Comparison of ENCODE assay signal across 23 mouse cellular contexts in genomic region chr2:157819401-157819800, GRCm38 (mm10).
DNase-seq lines count a peak whose midpoint lies in the region; ATAC-seq lines count a peak whose summit lies in the region.
"Had no signal": no experiment of that assay in that cellular context is flagged by ENCODE, and none has a peak within 500 bp of the region (broad histone marks: within the 10 kb centered on the region; RNA-seq: fewer than 3 reads in every experiment).

No protein-coding gene starts in this region.

- WGBS in heart, embryonic 10.5 days, result 89% methylated on average over 12 of the region's 12 CpGs
- 89% methylated on average over 12 of the region's 12 CpGs for WGBS in heart, embryonic 15.5 days
- WGBS in midbrain, embryonic 13.5 days, result 94% methylated on average over 12 of the region's 12 CpGs
- WGBS in midbrain, embryonic 11.5 days, result 94% methylated on average over 12 of the region's 12 CpGs

- H3K4me2 ChIP-seq in heart, embryonic 15.5 days, result no peak overlapping the region
- no peak overlapping the region for H3K4me2 ChIP-seq in midbrain, embryonic 13.5 days (replicated peaks)
- H3K4me2 ChIP-seq in midbrain, embryonic 11.5 days, result no peak overlapping the region
- H3K4me2 ChIP-seq: kidney, embryonic 15.5 days had no signal

- H3K27me3 ChIP-seq in heart, embryonic 10.5 days (ENCODE audit: insufficient read depth, poor library complexity, severe bottlenecking), result no peaks in the 10 kb centered on the region
- no peaks in the 10 kb centered on the region for H3K27me3 ChIP-seq in heart, embryonic 15.5 days
- no peaks in the 10 kb centered on the region for H3K27me3 ChIP-seq in midbrain, embryonic 13.5 days
- no peaks in the 10 kb centered on the region for H3K27me3 ChIP-seq in midbrain, embryonic 11.5 days (ENCODE audit: control insufficient read depth, insufficient read depth, low read length)
- H3K27me3 ChIP-seq: kidney, embryonic 15.5 days had no signal

- H3K9ac ChIP-seq in heart, embryonic 15.5 days, result no peak overlapping the region
- H3K9ac ChIP-seq in midbrain, embryonic 13.5 days (replicated peaks), result no peak overlapping the region
- no peak overlapping the region for H3K9ac ChIP-seq in midbrain, embryonic 11.5 days (ENCODE audit: low read length)
- H3K9ac ChIP-seq: kidney, embryonic 15.5 days; liver, embryonic 14.5 days had no signal

- no peak for ATAC-seq in heart, embryonic 15.5 days (replicated peaks; ENCODE audit: insufficient number of reproducible peaks, insufficient read depth, low FRiP score, low read depth)
- no peak for ATAC-seq in midbrain, embryonic 13.5 days
- no peak for ATAC-seq in midbrain, embryonic 11.5 days (ENCODE audit: low FRiP score)
- ATAC-seq: CD4-positive, CD25-positive, alpha-beta regulatory T cell, adult 4 months; forebrain, embryonic 14.5 days; hindbrain, embryonic 16.5 days had no signal

- DNase-seq in heart, embryonic 10.5 days (ENCODE audit: low spot score), result no peak
- DNase-seq in heart, adult 8-10 months (ENCODE audit: low spot score), result no peak
- DNase-seq in heart, postnatal 14 days, result no peak
- no peak for DNase-seq in midbrain, embryonic 11.5 days (ENCODE audit: low spot score, missing footprints)
- peak; percentile 15 for DNase-seq in testis, postnatal 10 days (ENCODE audit: low spot score)
- DNase-seq in testis, postnatal 14 days (ENCODE audit: low spot score), result no peak
- DNase-seq: cerebellum, adult 11 months; cerebellum, adult 9-10 months; cerebellum, postnatal 36 days; kidney, adult 18-20 months; liver; lung, adult 2 months; lung, postnatal 10 days; right cerebral cortex, postnatal 4 days had no signal

- H3K4me1 ChIP-seq in heart, embryonic 10.5 days, result peaks cover 48% of the 10 kb centered on the region
- H3K4me1 ChIP-seq in heart, embryonic 15.5 days (replicated peaks), result peaks cover 44% of the 10 kb centered on the region
- peaks cover 31% of the 10 kb centered on the region for H3K4me1 ChIP-seq in midbrain, embryonic 13.5 days (replicated peaks)
- no peaks in the 10 kb centered on the region; the same call in 1 of the 2 replicates for H3K4me1 ChIP-seq in midbrain, embryonic 11.5 days (ENCODE audit: control insufficient read depth, insufficient read depth, low read length)
- H3K4me1 ChIP-seq: kidney, embryonic 15.5 days had no signal

- H3K9me3 ChIP-seq in heart, embryonic 10.5 days, result no peaks in the 10 kb centered on the region
- no peaks in the 10 kb centered on the region for H3K9me3 ChIP-seq in heart, embryonic 15.5 days (replicated peaks)
- no peaks in the 10 kb centered on the region for H3K9me3 ChIP-seq in midbrain, embryonic 13.5 days
- no peaks in the 10 kb centered on the region for H3K9me3 ChIP-seq in midbrain, embryonic 11.5 days (ENCODE audit: control insufficient read depth, low read length)
- H3K9me3 ChIP-seq: kidney, embryonic 15.5 days had no signal

- intact Hi-C loops in heart, postnatal 14 days (cut with DNase I), result no loop called here

- peaks cover 5% of the 10 kb centered on the region for H3K36me3 ChIP-seq in heart, embryonic 10.5 days
- H3K36me3 ChIP-seq in heart, embryonic 15.5 days, result no peaks in the 10 kb centered on the region
- peaks cover 18% of the 10 kb centered on the region for H3K36me3 ChIP-seq in midbrain, embryonic 13.5 days
- no peaks in the 10 kb centered on the region for H3K36me3 ChIP-seq in midbrain, embryonic 11.5 days (ENCODE audit: control insufficient read depth, insufficient read depth, low read length)

- no peak overlapping the region for H3K4me3 ChIP-seq in heart, embryonic 10.5 days
- no peak overlapping the region for H3K4me3 ChIP-seq in heart, embryonic 15.5 days
- no peak overlapping the region for H3K4me3 ChIP-seq in midbrain, embryonic 13.5 days (replicated peaks)
- H3K4me3 ChIP-seq in midbrain, embryonic 11.5 days (ENCODE audit: low read depth, low read length), result no peak overlapping the region
- H3K4me3 ChIP-seq: kidney, embryonic 15.5 days had no signal

- peak overlapping the region; percentile 77; the same call in 1 of the 2 replicates for H3K27ac ChIP-seq in heart, embryonic 10.5 days
- peak overlapping the region; percentile 87 for H3K27ac ChIP-seq in heart, embryonic 15.5 days
- H3K27ac ChIP-seq in midbrain, embryonic 13.5 days, result peak overlapping the region; percentile 21; the same call in 1 of the 2 replicates
- H3K27ac ChIP-seq in midbrain, embryonic 11.5 days (ENCODE audit: low read depth, low read length), result no peak overlapping the region
- H3K27ac ChIP-seq: kidney, embryonic 15.5 days; liver, embryonic 14.5 days; macrophage; stomach, postnatal 0 days had no signal
